Mouse (Mus musculus): ENCODE measurements around the gene Xpnpep1. TPM values are rescaled to one million over a fixed set of nuclear protein-coding genes. Genes with fewer than 3 reads are reported as not detected.

The Xpnpep1 gene
- polyA plus RNA-seq, 1 experiment: 52.9 TPM

DNA sequence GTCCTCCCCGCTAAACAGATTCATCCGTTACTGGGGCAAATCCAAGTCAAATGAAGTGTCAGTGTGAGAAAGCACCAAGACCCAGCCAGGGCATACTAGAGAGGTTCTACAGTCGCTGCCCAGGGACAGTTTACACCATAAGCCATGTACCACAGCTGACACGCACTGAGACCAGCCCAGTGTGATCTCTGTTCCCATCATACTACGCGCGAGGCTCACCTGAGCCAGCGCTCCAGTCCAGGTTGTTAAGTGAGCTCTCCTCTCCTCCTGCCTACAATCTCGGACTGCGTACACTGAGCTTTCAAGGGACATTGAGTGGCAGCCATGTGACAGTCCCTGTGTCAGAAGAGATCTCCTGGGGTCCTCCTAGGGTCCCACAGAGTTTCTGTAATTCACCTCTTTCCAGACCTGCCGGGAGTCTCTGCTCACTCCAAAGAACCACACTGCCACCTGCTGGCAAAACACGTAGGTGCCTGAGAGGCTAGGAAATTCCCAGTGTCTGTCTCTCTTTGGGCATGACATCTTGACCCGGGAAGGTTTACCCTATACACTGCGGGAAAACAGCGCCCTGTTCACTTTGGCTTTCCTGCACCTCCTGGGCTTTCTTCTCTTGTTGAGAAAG is 64.3 kb downstream of the Xpnpep1 start:
- TF ChIP-seq CTCF (IDR thresholded peaks at IDR 0.05; ENCODE audit: extremely low read depth, insufficient read depth, low read length) (peak; percentile 85), POLR2A (IDR thresholded peaks at IDR 0.05; ENCODE audit: extremely low read depth, insufficient read depth, low read length) (no peak)
- no peak overlapping the region for H3K4me3 ChIP-seq (ENCODE audit: insufficient read depth, low read length)
- H3K4me1 ChIP-seq (ENCODE audit: control insufficient read depth, insufficient read depth, low read length): no peaks in the 10 kb centered on the region; the same call in 1 of the 2 replicates
- no peak overlapping the region for H3K27ac ChIP-seq (ENCODE audit: insufficient read depth, low read length)

DNA sequence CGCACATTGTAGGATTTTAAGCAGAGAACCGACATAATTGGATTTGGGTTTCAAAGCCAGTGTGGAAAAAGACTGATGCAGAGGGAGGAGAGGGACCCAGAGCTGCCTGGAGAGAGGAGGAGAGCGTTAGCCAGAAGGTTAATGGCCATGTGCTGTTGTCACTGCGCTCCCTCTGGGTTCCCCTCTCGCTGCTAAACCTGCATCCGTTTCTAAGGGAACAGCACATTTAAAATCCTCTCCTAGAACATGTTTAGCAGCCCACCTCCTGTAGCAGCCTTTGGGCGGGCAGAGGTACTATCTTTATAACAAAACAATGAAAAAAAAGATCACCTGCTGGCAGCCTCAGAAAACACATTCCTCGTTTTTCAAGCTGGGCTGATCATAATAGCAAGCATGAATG is 73.7 kb downstream of the Xpnpep1 start:
- Histone ChIP-seq H3K4me3 (ENCODE audit: insufficient read depth, low read length) (no peak overlapping the region), H3K27ac (ENCODE audit: insufficient read depth, low read length) (no peak overlapping the region), H3K4me1 (ENCODE audit: control insufficient read depth, insufficient read depth, low read length) (no peaks in the 10 kb centered on the region)
- TF ChIP-seq POLR2A (IDR thresholded peaks at IDR 0.05; ENCODE audit: extremely low read depth, insufficient read depth, low read length): no peak
- no peak for TF ChIP-seq CTCF (IDR thresholded peaks at IDR 0.05; ENCODE audit: extremely low read depth, insufficient read depth, low read length)

DNA sequence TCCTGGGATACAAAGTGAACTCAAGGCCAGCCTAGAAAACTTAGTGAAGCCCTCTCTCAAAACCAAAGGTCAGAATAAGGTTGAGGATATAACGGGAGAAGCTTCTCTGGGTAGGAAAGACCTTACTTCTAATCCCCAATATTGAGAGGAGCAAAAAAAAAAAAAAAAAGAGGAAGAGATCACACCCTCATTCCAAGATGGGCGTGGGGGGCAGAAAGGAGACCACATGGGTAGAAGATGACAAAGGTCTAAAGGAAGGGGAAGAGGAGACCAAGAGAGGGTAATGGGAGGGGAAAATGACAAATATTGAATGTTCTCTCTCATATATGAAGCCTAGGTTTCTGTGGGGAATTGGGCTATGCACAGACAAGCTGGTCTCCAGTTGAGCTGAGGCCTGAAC is 77.3 kb downstream of the Xpnpep1 start:
- no peak overlapping the region for H3K4me3 ChIP-seq (ENCODE audit: insufficient read depth, low read length)
- H3K4me1 ChIP-seq (ENCODE audit: control insufficient read depth, insufficient read depth, low read length): no peaks in the 10 kb centered on the region
- TF ChIP-seq POLR2A (IDR thresholded peaks at IDR 0.05; ENCODE audit: extremely low read depth, insufficient read depth, low read length) (no peak), CTCF (IDR thresholded peaks at IDR 0.05; ENCODE audit: extremely low read depth, insufficient read depth, low read length) (no peak)
- H3K27ac ChIP-seq (ENCODE audit: insufficient read depth, low read length): no peak overlapping the region

DNA sequence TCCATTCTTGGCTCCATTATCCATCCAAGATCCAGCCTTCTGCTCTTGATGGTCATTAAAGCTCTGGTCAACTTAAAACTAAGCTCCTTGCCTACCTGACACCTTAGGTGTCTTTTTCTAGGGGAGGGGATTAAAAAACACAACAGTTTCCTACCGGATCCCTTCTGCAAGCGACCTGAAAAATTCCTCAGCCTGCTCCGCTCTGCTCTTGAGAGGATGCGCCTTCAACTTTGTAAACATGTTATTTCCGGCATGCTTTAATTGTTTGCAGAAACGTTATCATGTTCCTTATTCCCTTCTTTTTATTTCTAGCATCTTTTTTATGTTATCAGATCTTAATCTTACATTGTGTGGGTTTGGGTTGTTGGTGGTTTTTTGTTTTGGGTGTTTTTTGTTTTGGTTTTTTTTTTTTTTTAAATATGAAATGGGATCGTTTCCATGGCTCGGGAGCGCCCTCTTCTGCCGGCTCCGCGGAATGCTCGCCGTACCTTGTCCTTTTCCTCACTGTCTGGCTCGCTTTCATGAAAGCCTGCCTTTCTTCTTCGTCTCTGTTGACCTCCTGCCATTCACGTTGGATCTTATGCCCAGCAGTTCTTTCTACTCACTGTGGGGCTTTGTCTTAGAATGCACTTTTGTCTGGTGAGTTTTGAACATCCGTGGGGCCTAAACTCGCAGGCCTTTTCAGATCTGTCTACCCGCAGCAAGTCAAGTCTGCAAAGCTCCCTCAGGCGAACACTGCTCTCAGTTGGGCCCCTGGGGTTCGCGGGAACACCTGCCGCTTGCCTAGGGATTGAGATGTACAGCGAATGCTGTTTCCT is 117.1 kb downstream of the Xpnpep1 start:
- Histone ChIP-seq H3K4me3 (ENCODE audit: insufficient read depth, low read length) (peak overlapping the region; percentile 3; the same call in 1 of the 2 replicates), H3K4me1 (ENCODE audit: control insufficient read depth, insufficient read depth, low read length) (no peaks in the 10 kb centered on the region; the same call in 1 of the 2 replicates), H3K27ac (ENCODE audit: insufficient read depth, low read length) (no peak overlapping the region)
- TF ChIP-seq POLR2A (IDR thresholded peaks at IDR 0.05; ENCODE audit: extremely low read depth, insufficient read depth, low read length) (no peak), CTCF (IDR thresholded peaks at IDR 0.05; ENCODE audit: extremely low read depth, insufficient read depth, low read length) (peak; percentile 67)

DNA sequence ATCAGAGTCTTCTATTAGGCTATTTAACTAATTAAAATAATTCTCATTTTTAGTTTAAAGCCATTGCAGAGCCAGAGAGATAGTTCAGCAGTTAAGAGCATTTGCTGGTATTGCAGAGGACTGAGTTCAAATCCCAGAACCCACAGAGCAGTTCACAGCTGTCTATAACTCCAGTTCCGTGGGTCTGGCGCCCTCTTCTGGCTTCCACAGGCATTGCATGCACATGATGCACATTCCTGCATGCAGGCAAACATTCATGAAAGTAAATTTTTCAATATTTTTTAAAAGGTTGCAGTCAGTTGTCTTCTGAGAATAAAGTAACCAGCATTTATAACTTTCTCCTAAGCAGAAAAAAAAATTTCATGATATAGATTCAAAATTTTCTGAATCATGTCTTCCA is 135.8 kb downstream of the Xpnpep1 start:
- H3K4me3 ChIP-seq (ENCODE audit: insufficient read depth, low read length): no peak overlapping the region
- no peaks in the 10 kb centered on the region for H3K4me1 ChIP-seq (ENCODE audit: control insufficient read depth, insufficient read depth, low read length)
- H3K27ac ChIP-seq (ENCODE audit: insufficient read depth, low read length): no peak overlapping the region
- TF ChIP-seq CTCF (IDR thresholded peaks at IDR 0.05; ENCODE audit: extremely low read depth, insufficient read depth, low read length): no peak
- TF ChIP-seq POLR2A (IDR thresholded peaks at IDR 0.05; ENCODE audit: extremely low read depth, insufficient read depth, low read length): no peak

DNA sequence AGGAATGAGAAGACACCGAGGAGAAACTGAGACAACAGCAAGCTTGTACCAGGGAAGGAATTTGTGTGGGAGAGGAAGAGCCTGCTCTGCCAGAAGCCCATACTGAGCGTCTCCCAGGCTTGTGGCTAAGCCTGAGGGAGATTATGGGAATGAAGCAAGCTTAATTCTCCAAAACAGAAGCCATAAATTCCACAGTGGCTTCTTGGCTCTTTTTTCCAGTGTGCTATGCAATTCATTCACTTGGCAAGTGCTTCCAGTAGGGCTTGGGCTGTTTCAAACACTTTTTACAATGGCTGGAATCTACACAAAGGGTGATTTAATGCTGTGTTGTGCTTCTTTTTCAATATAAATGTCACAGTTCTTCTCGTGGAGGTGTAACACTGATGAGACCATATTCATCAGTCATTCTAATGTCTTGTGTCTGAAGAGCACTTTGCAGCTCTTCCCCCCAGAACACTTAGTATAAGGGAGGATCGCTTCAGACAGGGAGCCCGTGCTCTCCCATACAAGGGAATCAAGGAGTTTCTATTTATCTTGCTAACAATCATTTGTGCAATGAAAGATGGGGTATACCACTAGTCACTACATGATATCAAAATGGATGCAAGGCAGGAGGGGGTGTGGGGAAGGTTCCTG is 148.1 kb downstream of the Xpnpep1 start:
- H3K4me1 ChIP-seq (ENCODE audit: control insufficient read depth, insufficient read depth, low read length): no peaks in the 10 kb centered on the region
- no peak overlapping the region for H3K27ac ChIP-seq (ENCODE audit: insufficient read depth, low read length)
- H3K4me3 ChIP-seq (ENCODE audit: insufficient read depth, low read length): no peak overlapping the region
- TF ChIP-seq CTCF (IDR thresholded peaks at IDR 0.05; ENCODE audit: extremely low read depth, insufficient read depth, low read length) (no peak), POLR2A (IDR thresholded peaks at IDR 0.05; ENCODE audit: extremely low read depth, insufficient read depth, low read length) (no peak)

Other genes with a start within 250 kb of the Xpnpep1 start
- 75.3 and 76.7 TPM in 2 replicates for gene Add3, start 100.2 kb upstream of the Xpnpep1 start, polyA plus RNA-seq (2012; rRNA removed)